Mouse (Mus musculus) small intestine, adult 2 months (tissue): ENCODE measurements around the gene Rec8. TPM values are rescaled to one million over a fixed set of nuclear protein-coding genes. Genes with fewer than 3 reads are reported as not detected.

Experiments used
- H3K27ac ChIP-seq: fragments of 200-500 bp; 2 replicates; pipeline ENCODE4 v1.5.1; 2012; ENCODE audit warnings: low read depth, low read length, control low read depth, inconsistent platforms; ENCODE audit not compliant: insufficient read depth
- H3K27me3 ChIP-seq: fragments of 200-500 bp; 2 replicates; pipeline ENCODE4 v1.6.1; 2012; ENCODE audit warnings: mild to moderate bottlenecking, moderate library complexity, low read length, inconsistent platforms; ENCODE audit not compliant: control insufficient read depth, insufficient read depth
- H3K36me3 ChIP-seq: fragments of 200-500 bp; 2 replicates; pipeline ENCODE4 v1.6.1; 2012; ENCODE audit warnings: mild to moderate bottlenecking, low read length, control low read depth, inconsistent platforms; ENCODE audit not compliant: control insufficient read depth, insufficient read depth
- H3K4me1 ChIP-seq: fragments of 200-500 bp; 2 replicates; pipeline ENCODE4 v1.6.1; 2012; ENCODE audit warnings: low read length, inconsistent platforms, mixed read lengths; ENCODE audit not compliant: control insufficient read depth, insufficient read depth, insufficient read length
- H3K4me3 ChIP-seq: fragments of 200-500 bp; 2 replicates; pipeline ENCODE4 v1.5.1; 2012; ENCODE audit warnings: low read depth, mild to moderate bottlenecking, control low read depth, inconsistent platforms, low read length, moderate library complexity
- CTCF ChIP-seq: fragments of 200-500 bp; IDR thresholded peaks from 2 replicates; pipeline ENCODE4 v1.5.1; 2012; ENCODE audit warnings: low read depth, mild to moderate bottlenecking, control low read depth, inconsistent platforms, low read length, moderate library complexity, mixed read lengths; ENCODE audit not compliant: insufficient replicate concordance, insufficient read length; ENCODE audit errors: extremely low read depth
- POLR2A ChIP-seq: fragments of 200-500 bp; IDR thresholded peaks from 2 replicates; pipeline ENCODE4 v1.6.1; 2012; ENCODE audit warnings: low read depth, mild to moderate bottlenecking, control low read depth, inconsistent platforms, low read length, moderate library complexity
- WGBS: fragments of 180-500 bp; shearing (Covaris S2); methylation state at CpG from one replicate; pipeline ENCODE4 v1.1.7; 2018; 5-methylcytosine and 5-hydroxymethylcytosine counted together
- polyA plus RNA-seq: library from polyadenylated mRNA; depleted of rRNA; stranded (reverse); fragments of >200 nt; gene quantifications from 2 replicates; pipeline ENCODE4 v1.2.3, GENCODE M21; 2012

Gene Rec8
- polyA plus RNA-seq, 1 experiment: 19.2 TPM

GRCm38 (mm10) chr14:55585566-55585960 lies 32.3 kb upstream of the Rec8 start:
- H3K36me3 ChIP-seq: peaks cover 35% of the 10 kb centered on the region
- TF ChIP-seq CTCF (no peak), POLR2A (peak; percentile 29; the same call in 1 of the 2 replicates)
- no peaks in the 10 kb centered on the region for H3K27me3 ChIP-seq
- peak overlapping the region; percentile 26; the same call in 1 of the 2 replicates for H3K4me3 ChIP-seq
- peaks cover 3% of the 10 kb centered on the region; the same call in 1 of the 2 replicates for H3K4me1 ChIP-seq
- H3K27ac ChIP-seq: peak overlapping the region; percentile 93
- WGBS: 19% methylated on average over 6 of the region's 6 CpGs

- Histone ChIP-seq H3K27me3 (no peaks in the 10 kb centered on the region), H3K27ac (peak overlapping the region; percentile 93)
- WGBS: 47% methylated on average over 2 of the region's 2 CpGs
Observed at GRCm38 (mm10) chr14:55586149-55586548, 31.7 kb upstream of the Rec8 start.

GRCm38 (mm10) chr14:55589271-55589670 lies 28.6 kb upstream of the Rec8 start:
- H3K27ac ChIP-seq: no peak overlapping the region
- WGBS: 90% methylated on average over 5 of the region's 5 CpGs
- TF ChIP-seq POLR2A: no peak
- no peak for TF ChIP-seq CTCF

More at GRCm38 (mm10) chr14:55586149-55586548, 31.7 kb upstream of the Rec8 start:
- Histone ChIP-seq H3K4me1 (peaks cover 3% of the 10 kb centered on the region; the same call in 1 of the 2 replicates), H3K36me3 (peaks cover 29% of the 10 kb centered on the region), H3K4me3 (no peak overlapping the region)
- TF ChIP-seq CTCF: no peak

GRCm38 (mm10) chr14:55589771-55590448 lies 27.9 kb upstream of the Rec8 start:
- WGBS: 39% methylated on average over 11 of the region's 11 CpGs
- no peaks in the 10 kb centered on the region for H3K27me3 ChIP-seq
- peaks cover 7% of the 10 kb centered on the region for H3K4me1 ChIP-seq
- peak overlapping the region; percentile 86 for H3K4me3 ChIP-seq
- TF ChIP-seq CTCF: no peak
- peaks cover 25% of the 10 kb centered on the region for H3K36me3 ChIP-seq
- H3K27ac ChIP-seq: peak overlapping the region; percentile 90

More at GRCm38 (mm10) chr14:55589271-55589670, 28.6 kb upstream of the Rec8 start:
- H3K27me3 ChIP-seq: no peaks in the 10 kb centered on the region
- peak overlapping the region; percentile 48 for H3K4me3 ChIP-seq
- peaks cover 21% of the 10 kb centered on the region for H3K36me3 ChIP-seq
- H3K4me1 ChIP-seq: peaks cover 6% of the 10 kb centered on the region

- Histone ChIP-seq H3K27ac (peak within 1 kb of the TSS; percentile 99), H3K36me3 (peaks cover 35% of the 10 kb centered on the region), H3K4me1 (peaks cover 7% of the 10 kb centered on the region), H3K4me3 (peak within 1 kb of the TSS; percentile 86), H3K27me3 (no peaks in the 10 kb centered on the region)
- WGBS: under 1% methylated on average over 22 of the region's 22 CpGs
- peak; percentile 52; the same call in 1 of the 2 replicates for TF ChIP-seq POLR2A
- no peak for TF ChIP-seq CTCF
Observed at GRCm38 (mm10) chr14:55590748-55591330, 27.0 kb upstream of the Rec8 start, which contains the start of gene Psme2. Gene Psme2, minus strand, starts transcription at chr14:55591113.

DNA sequence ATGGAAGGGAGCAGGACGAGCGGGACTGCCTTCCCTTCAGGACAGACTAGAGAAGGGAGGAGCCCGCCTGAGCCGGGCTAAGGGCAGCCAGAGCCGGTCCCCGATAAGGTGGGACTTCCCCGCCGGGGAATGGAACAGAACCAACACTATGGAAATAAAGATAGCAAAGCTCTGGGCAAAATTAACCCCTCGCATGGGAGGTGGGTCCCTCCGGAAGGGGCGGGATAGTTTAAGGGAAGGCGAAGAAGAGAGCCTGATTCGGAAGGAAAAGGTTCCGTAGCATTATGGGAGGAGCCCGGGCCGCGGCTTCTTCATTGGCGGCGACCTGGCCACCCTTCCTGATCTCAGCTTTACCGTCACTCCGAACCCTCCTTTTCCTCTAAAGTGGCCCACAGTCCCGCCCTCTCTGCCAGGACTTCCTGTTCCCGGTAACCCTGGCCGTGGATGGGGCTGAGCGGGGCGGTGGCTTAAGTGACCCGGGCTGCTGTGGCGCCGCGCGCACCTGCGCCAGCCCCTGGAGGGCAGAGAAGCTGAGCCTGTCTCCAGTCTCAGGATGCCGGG lies 26.4 kb upstream of the Rec8 start, which contains the start of gene Rnf31:
Rnf31 (plus strand) TSS at position 378 of the 561 bp plus-strand sequence.
- H3K27ac ChIP-seq: peak within 1 kb of the TSS; percentile 99
- H3K4me3 ChIP-seq: peak within 1 kb of the TSS; percentile 86
- under 1% methylated on average over 33 of the region's 33 CpGs for WGBS
- peaks cover 7% of the 10 kb centered on the region for H3K4me1 ChIP-seq
- peak; percentile 85 for TF ChIP-seq POLR2A
- TF ChIP-seq CTCF: no peak
- no peaks in the 10 kb centered on the region for H3K27me3 ChIP-seq
- H3K36me3 ChIP-seq: peaks cover 40% of the 10 kb centered on the region

GRCm38 (mm10) chr14:55592226-55592625 lies 25.6 kb upstream of the Rec8 start:
- H3K27ac ChIP-seq: peak overlapping the region; percentile 87
- H3K4me3 ChIP-seq: peak overlapping the region; percentile 86
- H3K4me1 ChIP-seq: peaks cover 7% of the 10 kb centered on the region
- H3K36me3 ChIP-seq: peaks cover 44% of the 10 kb centered on the region
- no peak for TF ChIP-seq CTCF
- TF ChIP-seq POLR2A: no peak
- no peaks in the 10 kb centered on the region for H3K27me3 ChIP-seq
- 1% methylated on average over 16 of the region's 16 CpGs for WGBS
